Mouse (Mus musculus) intestine, embryonic 16.5 days (tissue): ENCODE results near the gene Tmem14a. TPM values are rescaled to one million over a fixed set of nuclear protein-coding genes. Genes with fewer than 3 reads are reported as not detected.

Experiments
- ATAC-seq: fragments of 200-750 bp; cut with Nextera tagmentation; 2 replicates; pipeline ENCODE4 v1.8.0; 2017; ENCODE audit warnings: moderate TSS enrichment, moderate library complexity
- H3K27ac ChIP-seq: fragments of 300-500 bp; sonication (generic); 2 replicates; pipeline ENCODE4 v1.5.1; 2014; ENCODE audit warnings: mild to moderate bottlenecking, low read length
- H3K27me3 ChIP-seq: fragments of 300-500 bp; sonication (generic); replicated peaks from 2 replicates; pipeline ENCODE4 v1.6.1; 2014; ENCODE audit warnings: low read length, control low read depth, mixed read lengths; ENCODE audit not compliant: control insufficient read depth, insufficient read depth
- H3K36me3 ChIP-seq: fragments of 300-500 bp; sonication (generic); 2 replicates; pipeline ENCODE4 v1.6.1; 2014; ENCODE audit warnings: low read length, control low read depth; ENCODE audit not compliant: control insufficient read depth, insufficient read depth
- H3K4me1 ChIP-seq: fragments of 300-500 bp; sonication (generic); 2 replicates; pipeline ENCODE4 v1.6.1; 2014; ENCODE audit warnings: low read length, control low read depth, mixed read lengths; ENCODE audit not compliant: control insufficient read depth, insufficient read depth
- H3K4me2 ChIP-seq: fragments of 300-500 bp; sonication (generic); 2 replicates; pipeline ENCODE4 v1.6.1; 2014; ENCODE audit warnings: low read depth, low read length, control low read depth
- H3K4me3 ChIP-seq: fragments of 300-500 bp; sonication (generic); 2 replicates; pipeline ENCODE4 v1.5.1; 2014; ENCODE audit warnings: mild to moderate bottlenecking, low read length
- H3K9ac ChIP-seq: fragments of 300-500 bp; sonication (generic); 2 replicates; pipeline ENCODE4 v1.6.1; 2014; ENCODE audit warnings: low read depth, low read length
- H3K9me3 ChIP-seq: fragments of 300-500 bp; sonication (generic); 2 replicates; pipeline ENCODE4 v1.6.1; 2016; ENCODE audit warnings: low read length, control low read depth; ENCODE audit not compliant: control insufficient read depth
- WGBS: fragments of 180-500 bp; shearing (Covaris S2); extraction: QIAGEN DNeasy Blood & Tissue Kit; methylation state at CpG from one replicate; pipeline ENCODE4 v1.1.7; 2014; 5-methylcytosine and 5-hydroxymethylcytosine counted together
- polyA plus RNA-seq: library from polyadenylated mRNA; unstranded; fragments of >200 nt; fragmentation: Nextera tagmentation; extraction: Ambion mirVana; gene quantifications from 2 replicates; pipeline ENCODE4 v1.2.1, GENCODE M21; 2015

Gene Tmem14a
- polyA plus RNA-seq, 1 experiment from 2014 or later: 12.8 TPM

- WGBS: 58% methylated on average over 5 of the region's 5 CpGs
- Histone ChIP-seq H3K4me1 (no peaks in the 10 kb centered on the region), H3K4me2 (no peak overlapping the region)
Measured at GRCm38 (mm10) chr1:21231744-21232464, 13.5 kb downstream of the Tmem14a start.

GRCm38 (mm10) chr1:21232516-21232915 is 14.1 kb downstream of the Tmem14a start:
- Histone ChIP-seq H3K4me1 (no peaks in the 10 kb centered on the region), H3K9me3 (no peaks in the 10 kb centered on the region), H3K9ac (no peak overlapping the region), H3K27me3 (no peaks in the 10 kb centered on the region), H3K27ac (no peak overlapping the region), H3K4me2 (no peak overlapping the region), H3K4me3 (no peak overlapping the region), H3K36me3 (no peaks in the 10 kb centered on the region)
- no peak for ATAC-seq
- WGBS: 81% methylated on average over 1 of the region's 1 CpGs

More at GRCm38 (mm10) chr1:21231744-21232464, 13.5 kb downstream of the Tmem14a start:
- H3K27ac ChIP-seq: no peak overlapping the region
- ATAC-seq: peak; percentile 79
- no peaks in the 10 kb centered on the region for H3K27me3 ChIP-seq
- H3K9me3 ChIP-seq: no peaks in the 10 kb centered on the region
- H3K36me3 ChIP-seq: no peaks in the 10 kb centered on the region
- no peak overlapping the region for H3K4me3 ChIP-seq
- H3K9ac ChIP-seq: no peak overlapping the region

DNA sequence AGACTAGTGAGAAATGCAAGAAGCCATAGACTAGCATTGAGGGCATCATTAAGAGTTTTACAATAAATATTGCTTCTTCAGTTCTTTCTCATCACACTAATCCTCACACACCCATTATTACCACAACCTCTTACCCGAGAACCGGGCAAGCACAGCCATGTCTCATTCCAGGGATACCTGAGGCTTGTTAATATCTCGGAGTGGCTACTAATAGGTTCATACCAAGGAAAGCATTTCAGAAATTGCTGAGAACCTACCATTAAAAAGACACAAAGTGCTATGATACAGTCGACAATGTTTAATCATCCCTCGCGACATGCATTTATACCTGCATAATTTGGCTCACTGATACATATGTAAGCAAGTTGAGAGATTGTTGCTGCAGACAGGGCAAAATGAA is 17.0 kb downstream of the Tmem14a start:
- Histone ChIP-seq H3K27ac (no peak overlapping the region), H3K4me2 (no peak overlapping the region), H3K36me3 (no peaks in the 10 kb centered on the region), H3K27me3 (no peaks in the 10 kb centered on the region), H3K4me1 (peaks cover 4% of the 10 kb centered on the region), H3K4me3 (no peak overlapping the region), H3K9ac (no peak overlapping the region), H3K9me3 (no peaks in the 10 kb centered on the region)
- ATAC-seq: no peak
- 88% methylated on average over 6 of the region's 6 CpGs for WGBS

DNA sequence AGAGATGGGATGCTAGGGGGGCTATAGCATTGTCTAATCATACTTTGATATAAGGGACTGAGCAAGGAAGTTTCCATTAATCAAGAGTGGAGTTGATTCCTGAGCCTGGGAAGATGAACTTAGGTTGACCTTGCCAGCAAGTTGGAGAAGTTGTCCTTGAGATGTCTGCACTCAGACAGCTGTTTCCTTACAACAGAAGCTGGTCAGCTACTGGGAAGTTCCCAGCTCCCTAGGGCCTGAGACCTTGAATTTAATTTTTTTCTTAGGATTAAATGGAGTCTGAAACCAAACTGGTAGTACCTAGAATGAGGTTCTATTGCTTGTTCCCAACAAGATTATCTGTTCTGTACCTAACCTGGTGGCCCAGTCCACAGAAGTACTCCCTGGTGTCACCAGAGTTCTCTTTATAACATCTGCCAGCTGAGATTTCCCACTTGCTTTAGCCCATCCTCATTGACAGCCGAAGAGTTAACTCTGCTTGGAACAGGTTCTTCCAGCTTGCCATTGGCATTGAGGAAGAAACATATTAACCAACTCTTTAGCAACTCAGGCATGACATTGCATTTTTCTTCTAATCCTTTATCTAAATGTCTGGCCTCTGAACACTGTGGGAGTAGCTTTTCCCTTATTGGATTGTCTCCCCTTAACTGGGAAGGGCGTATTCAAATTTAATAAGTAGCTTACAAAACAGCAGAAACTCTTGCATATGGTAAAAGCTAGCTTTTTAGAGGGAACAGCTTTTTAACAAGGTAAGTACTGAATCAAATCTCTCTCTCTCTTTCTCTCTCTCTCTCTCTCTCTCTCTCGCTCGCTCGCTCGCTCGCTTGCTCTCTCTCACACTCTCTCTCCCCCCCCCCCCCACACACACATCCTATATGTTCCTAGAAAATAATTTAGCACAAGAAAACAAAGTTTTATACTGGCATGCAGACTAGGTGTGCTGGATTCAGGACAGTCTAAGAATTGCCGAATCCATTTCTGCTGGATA is 21.8 kb downstream of the Tmem14a start, which contains the start of gene Gsta3:
TSS of gene Gsta3 (plus strand) at position 679 of the 988 bp plus-strand sequence.
- ATAC-seq: peak; percentile 96
- WGBS: 70% methylated on average over 8 of the region's 8 CpGs
- Histone ChIP-seq H3K27ac (peak within 1 kb of the TSS; percentile 73), H3K36me3 (no peaks in the 10 kb centered on the region), H3K4me3 (no peak within 1 kb of the TSS), H3K9me3 (no peaks in the 10 kb centered on the region), H3K27me3 (no peaks in the 10 kb centered on the region), H3K4me1 (peaks cover 4% of the 10 kb centered on the region), H3K4me2 (peak within 1 kb of the TSS; percentile 22; the same call in 1 of the 2 replicates), H3K9ac (no peak within 1 kb of the TSS)

DNA sequence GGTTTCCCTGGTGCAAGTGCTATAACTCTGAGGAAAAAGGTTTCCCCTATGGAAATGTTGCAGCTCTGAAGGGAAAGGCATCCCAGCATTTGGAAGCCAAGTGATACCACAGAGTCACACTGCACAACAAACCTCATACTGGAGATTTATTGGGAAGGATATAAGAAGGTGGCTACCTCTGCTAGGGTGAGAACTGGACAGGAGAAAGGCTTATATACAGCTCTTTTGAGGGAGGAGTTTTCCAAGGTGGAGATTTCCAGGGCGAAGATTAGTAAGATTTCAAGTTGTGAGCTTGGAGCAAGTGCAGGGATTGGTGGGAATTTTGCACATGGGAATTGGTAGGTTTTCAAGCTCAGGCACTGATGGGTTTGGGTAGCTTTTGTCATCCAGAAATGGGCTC is 22.7 kb downstream of the Tmem14a start:
- no peak for ATAC-seq
- Histone ChIP-seq H3K27ac (no peak overlapping the region), H3K4me2 (no peak overlapping the region), H3K36me3 (no peaks in the 10 kb centered on the region), H3K4me3 (no peak overlapping the region), H3K9me3 (no peaks in the 10 kb centered on the region), H3K27me3 (no peaks in the 10 kb centered on the region), H3K9ac (no peak overlapping the region), H3K4me1 (peaks cover 4% of the 10 kb centered on the region)
- WGBS: 89% methylated on average over 1 of the region's 1 CpGs

- no peak for ATAC-seq
- H3K4me3 ChIP-seq: no peak overlapping the region
- no peaks in the 10 kb centered on the region for H3K27me3 ChIP-seq
- peaks cover 4% of the 10 kb centered on the region for H3K4me1 ChIP-seq
- no peaks in the 10 kb centered on the region for H3K9me3 ChIP-seq
- H3K27ac ChIP-seq: no peak overlapping the region
- no peak overlapping the region for H3K9ac ChIP-seq
- H3K36me3 ChIP-seq: no peaks in the 10 kb centered on the region
- no peak overlapping the region for H3K4me2 ChIP-seq
- WGBS: 72% methylated on average over 4 of the region's 4 CpGs
Measured at GRCm38 (mm10) chr1:21244290-21244960, 26.1 kb downstream of the Tmem14a start.

DNA sequence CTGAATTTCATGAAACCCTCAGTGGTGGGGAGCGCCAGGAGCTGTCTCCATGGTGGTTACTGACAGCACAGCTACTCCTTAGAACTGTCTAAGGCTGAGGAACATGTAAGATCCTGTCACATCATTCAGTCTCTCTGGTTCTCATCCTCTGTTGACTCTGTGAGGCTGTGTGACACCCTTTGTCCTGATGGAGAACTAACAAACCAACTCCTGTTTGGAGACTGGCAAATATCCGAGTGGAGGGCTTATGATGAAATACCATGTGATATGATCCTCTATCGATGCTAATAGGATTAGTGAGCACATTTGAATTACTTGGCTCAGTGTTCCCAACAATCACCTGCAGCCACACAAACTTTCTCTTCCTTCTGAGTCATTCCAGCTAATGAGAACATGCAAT is 27.8 kb downstream of the Tmem14a start:
- no peak for ATAC-seq
- WGBS: 86% methylated on average over 3 of the region's 3 CpGs
- no peaks in the 10 kb centered on the region for H3K9me3 ChIP-seq
- H3K27ac ChIP-seq: no peak overlapping the region
- H3K4me3 ChIP-seq: no peak overlapping the region
- no peak overlapping the region for H3K4me2 ChIP-seq
- H3K27me3 ChIP-seq: no peaks in the 10 kb centered on the region
- no peaks in the 10 kb centered on the region for H3K4me1 ChIP-seq
- no peak overlapping the region for H3K9ac ChIP-seq
- H3K36me3 ChIP-seq: no peaks in the 10 kb centered on the region

DNA sequence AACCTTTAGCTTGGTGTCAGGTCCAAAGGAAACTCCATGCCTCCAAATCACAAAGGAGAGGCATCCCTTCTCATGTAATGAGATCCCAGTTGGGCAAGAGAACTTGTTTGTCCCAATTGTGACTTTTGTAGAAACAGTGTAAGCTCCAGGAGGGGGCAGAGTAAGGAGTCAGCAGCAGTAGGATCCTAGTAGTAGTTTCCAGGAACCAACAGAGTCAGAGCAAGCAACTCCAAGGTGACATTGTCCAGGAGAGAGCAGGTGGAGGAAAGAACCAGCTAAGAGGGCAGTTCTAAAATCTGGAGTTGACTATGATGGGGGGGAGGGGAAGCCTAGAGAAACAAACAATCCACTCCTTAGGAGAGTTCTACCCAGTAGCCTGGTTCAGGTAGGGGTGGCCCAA is 29.5 kb downstream of the Tmem14a start:
- Histone ChIP-seq H3K9ac (no peak overlapping the region), H3K9me3 (no peaks in the 10 kb centered on the region), H3K4me2 (no peak overlapping the region), H3K4me3 (no peak overlapping the region), H3K27me3 (no peaks in the 10 kb centered on the region), H3K27ac (no peak overlapping the region), H3K36me3 (no peaks in the 10 kb centered on the region), H3K4me1 (no peaks in the 10 kb centered on the region)
- no peak for ATAC-seq
